Mouse (Mus musculus) embryonic facial prominence, embryonic 12.5 days (tissue): ENCODE data around the gene Oxtr. TPM values are rescaled to one million over a fixed set of nuclear protein-coding genes. Genes with fewer than 3 reads are reported as not detected.

Experiments
- polyA plus RNA-seq: library from polyadenylated mRNA; unstranded; fragments of >200 nt; fragmentation: Nextera tagmentation; extraction: Ambion mirVana; gene quantifications from 2 replicates; pipeline ENCODE4 v1.2.1, GENCODE M21; 2016

The Oxtr gene
- polyA plus RNA-seq, 1 experiment from 2014 or later, result 0.31 TPM

Other genes with a start within 250 kb of the Oxtr start
- gene Lmcd1, start 216.2 kb downstream of the Oxtr start, polyA plus RNA-seq, result 20.4 and 21.6 TPM in 2 replicates
- 1.5 and 2.6 TPM in 2 replicates for gene Ssu2, start 101.9 kb downstream of the Oxtr start, polyA plus RNA-seq
- gene Cav3, start 30.4 kb downstream of the Oxtr start, polyA plus RNA-seq, result 0.71 and 1.2 TPM in 2 replicates
- gene Rad18, start 206.7 kb upstream of the Oxtr start, polyA plus RNA-seq, result 46.7 and 49.2 TPM in 2 replicates